Mouse (Mus musculus) intestine, embryonic 16.5 days (tissue): Measurements from ENCODE around the gene Chrna9. TPM values are rescaled to one million over a fixed set of nuclear protein-coding genes. Genes with fewer than 3 reads are reported as not detected.
A peak's percentile ranks its signal among the peaks of the same experiment; 100 is the strongest.

Experiments used
- ATAC-seq: fragments of 200-750 bp; cut with Nextera tagmentation; 2 replicates; pipeline ENCODE4 v1.8.0; 2017; ENCODE audit warnings: moderate TSS enrichment, moderate library complexity
- H3K27ac ChIP-seq: fragments of 300-500 bp; sonication (generic); 2 replicates; pipeline ENCODE4 v1.5.1; 2014; ENCODE audit warnings: mild to moderate bottlenecking, low read length
- H3K27me3 ChIP-seq: fragments of 300-500 bp; sonication (generic); replicated peaks from 2 replicates; pipeline ENCODE4 v1.6.1; 2014; ENCODE audit warnings: low read length, control low read depth, mixed read lengths; ENCODE audit not compliant: control insufficient read depth, insufficient read depth
- H3K36me3 ChIP-seq: fragments of 300-500 bp; sonication (generic); 2 replicates; pipeline ENCODE4 v1.6.1; 2014; ENCODE audit warnings: low read length, control low read depth; ENCODE audit not compliant: control insufficient read depth, insufficient read depth
- H3K4me1 ChIP-seq: fragments of 300-500 bp; sonication (generic); 2 replicates; pipeline ENCODE4 v1.6.1; 2014; ENCODE audit warnings: low read length, control low read depth, mixed read lengths; ENCODE audit not compliant: control insufficient read depth, insufficient read depth
- H3K4me2 ChIP-seq: fragments of 300-500 bp; sonication (generic); 2 replicates; pipeline ENCODE4 v1.6.1; 2014; ENCODE audit warnings: low read depth, low read length, control low read depth
- H3K4me3 ChIP-seq: fragments of 300-500 bp; sonication (generic); 2 replicates; pipeline ENCODE4 v1.5.1; 2014; ENCODE audit warnings: mild to moderate bottlenecking, low read length
- H3K9ac ChIP-seq: fragments of 300-500 bp; sonication (generic); 2 replicates; pipeline ENCODE4 v1.6.1; 2014; ENCODE audit warnings: low read depth, low read length
- H3K9me3 ChIP-seq: fragments of 300-500 bp; sonication (generic); 2 replicates; pipeline ENCODE4 v1.6.1; 2016; ENCODE audit warnings: low read length, control low read depth; ENCODE audit not compliant: control insufficient read depth
- WGBS: fragments of 180-500 bp; shearing (Covaris S2); extraction: QIAGEN DNeasy Blood & Tissue Kit; methylation state at CpG from one replicate; pipeline ENCODE4 v1.1.7; 2014; 5-methylcytosine and 5-hydroxymethylcytosine counted together
- microRNA-seq: library from miRNA; unstranded; fragments of <30 nt; microRNA quantifications from one replicate; pipeline ENCODE4, GENCODE M21; 2016
- polyA plus RNA-seq: library from polyadenylated mRNA; unstranded; fragments of >200 nt; fragmentation: Nextera tagmentation; extraction: Ambion mirVana; gene quantifications from 2 replicates; pipeline ENCODE4 v1.2.1, GENCODE M21; 2015

Chrna9 gene
- polyA plus RNA-seq, 1 experiment from 2014 or later: not detected

- Histone ChIP-seq H3K27ac (0 out of 2 replicates have a peak overlapping the region, but pooled peaks have one; percentile 2), H3K9me3 (no peaks in the 10 kb centered on the region), H3K27me3 (no peaks in the 10 kb centered on the region), H3K4me3 (no peak overlapping the region), H3K9ac (no peak overlapping the region), H3K36me3 (peaks cover 5% of the 10 kb centered on the region; the same call in 1 of the 2 replicates), H3K4me2 (no peak overlapping the region), H3K4me1 (no peaks in the 10 kb centered on the region)
- 92% methylated on average over 2 of the region's 2 CpGs for WGBS
- no peak for ATAC-seq
Measured at GRCm38 (mm10) chr5:66015449-66015961, 80.8 kb downstream of the Chrna9 start.

GRCm38 (mm10) chr5:66026796-66027195 is 92.1 kb downstream of the Chrna9 start:
- Histone ChIP-seq H3K9me3 (peaks cover 5% of the 10 kb centered on the region; the same call in 1 of the 2 replicates), H3K4me3 (no peak overlapping the region), H3K4me1 (no peaks in the 10 kb centered on the region), H3K9ac (no peak overlapping the region), H3K4me2 (no peak overlapping the region), H3K27ac (no peak overlapping the region), H3K36me3 (peaks cover 27% of the 10 kb centered on the region), H3K27me3 (no peaks in the 10 kb centered on the region)
- 96% methylated on average over 31 of the region's 31 CpGs for WGBS
- no peak for ATAC-seq

Small RNAs within 50 kb of the gene (microRNA-seq; reads per million reads assigned to microRNA genes)
- not detected for gene Gm25952

Other genes with a start within 250 kb of the Chrna9 start
- gene Pds5a, start 236.6 kb upstream of the Chrna9 start, polyA plus RNA-seq: 31.2 and 33.4 TPM in 2 replicates
- gene N4bp2, start 171.4 kb upstream of the Chrna9 start, polyA plus RNA-seq: 16.4 and 16.8 TPM in 2 replicates
- 0.94 and 1.3 TPM in 2 replicates for gene Rhoh, start 73.7 kb upstream of the Chrna9 start, polyA plus RNA-seq
- gene 9130230L23Rik, start 69.4 kb downstream of the Chrna9 start, polyA plus RNA-seq: 2.0 and 2.5 TPM in 2 replicates
- gene Rbm47, start 238.2 kb downstream of the Chrna9 start, polyA plus RNA-seq: 149 and 169 TPM in 2 replicates